Mouse (Mus musculus) adrenal gland, adult (tissue): ENCODE data around the gene Klrb1.
A peak's percentile ranks its signal among the peaks of the same experiment; 100 is the strongest.

ENCODE experiments used
- DNase-seq, 2 experiments: peaks; one replicate each; pipeline ENCODE4 v3.0.0; 2022 to 2023; ENCODE audit warnings: low spot score in 1 of 2; ENCODE audit not compliant: inconsistent age in 2 of 2

Klrb1 gene

GRCm38 (mm10) chr6:128736100-128736499, 13.2 kb upstream of the Klrb1 start:
- DNase-seq, result peak; percentile 11 to 60

GRCm38 (mm10) chr6:128734896-128735295, 12.0 kb upstream of the Klrb1 start:
- DNase-seq, result no peak

- no peak for DNase-seq
These were observed 11.2 kb upstream of the Klrb1 start for GRCm38 (mm10) chr6:128733908-128734679.

GRCm38 (mm10) chr6:128732032-128732431, 9.2 kb upstream of the Klrb1 start:
- DNase-seq, result no peak

- DNase-seq, result no peak
These were observed 21.2 kb downstream of the Klrb1 start for GRCm38 (mm10) chr6:128701691-128702090.

- no peak for DNase-seq
These were observed 43.3 kb downstream of the Klrb1 start for GRCm38 (mm10) chr6:128679574-128679973.

- DNase-seq, result no peak
These were observed 52.9 kb downstream of the Klrb1 start for GRCm38 (mm10) chr6:128669936-128670335.

GRCm38 (mm10) chr6:128662206-128662605, 60.7 kb downstream of the Klrb1 start, which contains the start of gene Clec2h:
Gene Clec2h (plus strand): TSS chr6:128662385.
- DNase-seq, result peak in 1 of 2 experiments; percentile 35

- DNase-seq, result no peak
These were observed 61.6 kb downstream of the Klrb1 start for GRCm38 (mm10) chr6:128661249-128661648.
